Mouse (Mus musculus) hindbrain, embryonic 14.5 days (tissue): ENCODE results near the gene Hand1. TPM values are rescaled to one million over a fixed set of nuclear protein-coding genes. Genes with fewer than 3 reads are reported as not detected.
"Not testable (repeated sequence)": the region's sequence is repeated elsewhere in the genome, so short reads cannot be mapped to it uniquely, and the experiment has no call there.

ENCODE experiments used
- ATAC-seq: fragments of 200-750 bp; cut with Nextera tagmentation; 2 replicates; pipeline ENCODE4 v1.8.0; 2017; ENCODE audit warnings: moderate number of reproducible peaks, mild to moderate bottlenecking, moderate TSS enrichment, moderate library complexity; ENCODE audit not compliant: low FRiP score
- DNase-seq: peaks from one replicate; pipeline ENCODE4 v3.0.0-alpha.2; 2015; ENCODE audit warnings: low spot score
- H3K27ac ChIP-seq: fragments of 300-500 bp; sonication (generic); 2 replicates; pipeline ENCODE4 v1.5.1; 2014; ENCODE audit warnings: mild to moderate bottlenecking, moderate library complexity
- H3K27me3 ChIP-seq: fragments of 300-500 bp; sonication (generic); 2 replicates; pipeline ENCODE4 v1.6.1; 2014; ENCODE audit warnings: mild to moderate bottlenecking, low read length, mixed read lengths; ENCODE audit not compliant: control insufficient read depth, insufficient read depth
- H3K36me3 ChIP-seq: fragments of 300-500 bp; sonication (generic); replicated peaks from 2 replicates; pipeline ENCODE4 v1.6.1; 2014; ENCODE audit not compliant: control insufficient read depth, insufficient read depth
- H3K4me1 ChIP-seq: fragments of 300-500 bp; sonication (generic); replicated peaks from 2 replicates; pipeline ENCODE4 v1.6.1; 2014; ENCODE audit warnings: antibody characterized with exemption, low read length, mixed read lengths; ENCODE audit not compliant: control insufficient read depth, insufficient read depth
- H3K4me2 ChIP-seq: fragments of 300-500 bp; sonication (generic); replicated peaks from 2 replicates; pipeline ENCODE4 v1.6.1; 2014; ENCODE audit warnings: mild to moderate bottlenecking, moderate library complexity
- H3K4me3 ChIP-seq: fragments of 300-500 bp; sonication (generic); replicated peaks from 2 replicates; pipeline ENCODE4 v1.5.1; 2014; ENCODE audit warnings: mild to moderate bottlenecking, low read length
- H3K9ac ChIP-seq: fragments of 300-500 bp; sonication (generic); 2 replicates; pipeline ENCODE4 v1.6.1; 2014
- H3K9me3 ChIP-seq: fragments of 300-500 bp; sonication (generic); 2 replicates; pipeline ENCODE4 v1.6.1; 2016; ENCODE audit warnings: low read length; ENCODE audit not compliant: control insufficient read depth
- WGBS: fragments of 180-500 bp; shearing (Covaris S2); extraction: QIAGEN DNeasy Blood & Tissue Kit; methylation state at CpG from one replicate; pipeline ENCODE4 v1.1.7; 2014; 5-methylcytosine and 5-hydroxymethylcytosine counted together
- polyA plus RNA-seq: library from polyadenylated mRNA; unstranded; fragments of >200 nt; fragmentation: Nextera tagmentation; extraction: Ambion mirVana; gene quantifications from 2 replicates; pipeline ENCODE4 v1.2.1, GENCODE M21; 2014

Gene Hand1
- polyA plus RNA-seq, 1 experiment from 2014 or later = not detected

DNA sequence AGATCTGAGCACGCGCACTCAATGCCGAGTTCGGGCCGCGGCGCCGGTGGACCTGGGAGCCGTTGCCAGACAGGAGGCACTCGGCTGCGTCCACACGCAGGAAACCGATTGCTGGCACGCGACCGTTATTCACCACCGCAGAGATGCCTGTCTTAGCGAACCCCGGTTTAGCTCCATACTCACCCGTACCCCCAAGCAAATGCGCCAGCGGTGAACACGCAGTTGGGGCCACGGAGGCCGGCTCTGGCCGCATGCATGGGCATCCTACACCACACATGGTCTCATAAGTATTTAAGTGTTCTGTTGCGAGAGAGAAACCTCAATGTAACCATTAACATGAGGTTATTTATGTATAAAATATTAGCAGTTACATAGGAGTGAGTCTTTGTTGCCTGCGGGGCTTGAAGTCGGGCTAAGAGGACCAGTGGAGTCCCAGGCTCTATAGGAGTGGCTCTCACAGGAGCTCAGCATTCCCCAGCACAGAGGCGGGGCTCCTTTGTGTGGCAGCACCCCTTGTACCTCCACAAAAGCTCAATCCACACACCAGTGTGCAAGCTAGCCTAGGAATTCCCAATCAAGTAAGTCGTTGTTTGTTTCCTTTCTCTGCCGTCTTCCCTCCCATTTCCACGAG is 4.6 kb downstream of the Hand1 start:
- peak overlapping the region; percentile 31 for H3K4me2 ChIP-seq
- peaks cover 89% of the 10 kb centered on the region for H3K27me3 ChIP-seq
- no peaks in the 10 kb centered on the region for H3K36me3 ChIP-seq
- no peaks in the 10 kb centered on the region for H3K9me3 ChIP-seq
- H3K27ac ChIP-seq = no peak overlapping the region
- peak overlapping the region; percentile 19 for H3K4me3 ChIP-seq
- 0 out of 2 replicates have a peak, but pooled peaks cover 6% of the 10 kb centered on the region for H3K4me1 ChIP-seq
- no peak for ATAC-seq
- peak; percentile 35 for DNase-seq
- WGBS = under 1% methylated on average over 33 of the region's 33 CpGs
- H3K9ac ChIP-seq = no peak overlapping the region

DNA sequence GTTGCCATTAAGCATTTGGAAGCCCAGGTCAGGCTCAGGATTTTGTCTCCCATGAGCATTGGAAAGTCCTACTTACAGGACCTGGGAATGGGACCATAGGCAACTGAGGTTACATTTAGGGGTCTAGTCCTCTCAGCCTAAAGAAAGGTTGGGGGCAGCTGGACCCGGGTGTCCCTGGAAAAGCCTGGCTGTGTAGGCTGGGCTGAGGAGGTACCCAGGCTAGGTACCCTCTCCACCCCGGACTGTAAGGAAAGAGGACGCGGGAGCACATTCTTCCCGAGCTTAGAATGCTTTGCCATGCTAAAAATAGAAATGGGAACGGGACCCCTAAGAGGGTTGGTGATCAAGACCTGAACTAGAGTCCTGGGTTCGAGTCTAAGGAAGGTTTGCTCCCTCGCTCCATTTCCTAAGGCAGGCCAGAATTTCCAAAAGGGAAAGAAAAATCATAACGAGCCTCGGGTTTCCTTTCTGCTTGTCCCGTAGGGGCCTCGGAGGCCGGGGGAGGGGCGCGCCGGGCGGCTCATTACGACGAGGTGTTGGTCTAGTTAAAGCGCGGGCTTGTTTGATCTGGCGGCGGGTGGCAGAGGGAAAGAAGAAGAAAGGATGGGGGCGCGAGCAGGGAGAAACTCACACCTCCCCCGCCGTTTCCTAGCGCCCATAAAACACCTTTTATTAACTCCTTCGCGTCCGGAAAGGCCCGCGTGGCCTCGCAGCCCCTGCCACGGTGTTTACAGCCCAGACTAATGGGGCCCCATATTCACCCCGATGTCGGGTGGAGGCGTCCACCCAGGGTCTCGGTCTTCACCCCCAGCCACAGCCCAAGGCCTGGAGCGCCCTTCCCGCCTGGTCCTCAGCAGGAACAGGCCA is 5.3 kb downstream of the Hand1 start:
- ATAC-seq (no peak), DNase-seq (no peak)
- H3K4me2 ChIP-seq = peak overlapping the region; percentile 31
- H3K9ac ChIP-seq = no peak overlapping the region
- no peak overlapping the region for H3K27ac ChIP-seq
- no peaks in the 10 kb centered on the region for H3K9me3 ChIP-seq
- H3K4me1 ChIP-seq = 0 out of 2 replicates have a peak, but pooled peaks cover 6% of the 10 kb centered on the region
- H3K27me3 ChIP-seq = peaks cover 82% of the 10 kb centered on the region
- peak overlapping the region; percentile 19 for H3K4me3 ChIP-seq
- no peaks in the 10 kb centered on the region for H3K36me3 ChIP-seq
- WGBS = under 1% methylated on average over 41 of the region's 41 CpGs

DNA sequence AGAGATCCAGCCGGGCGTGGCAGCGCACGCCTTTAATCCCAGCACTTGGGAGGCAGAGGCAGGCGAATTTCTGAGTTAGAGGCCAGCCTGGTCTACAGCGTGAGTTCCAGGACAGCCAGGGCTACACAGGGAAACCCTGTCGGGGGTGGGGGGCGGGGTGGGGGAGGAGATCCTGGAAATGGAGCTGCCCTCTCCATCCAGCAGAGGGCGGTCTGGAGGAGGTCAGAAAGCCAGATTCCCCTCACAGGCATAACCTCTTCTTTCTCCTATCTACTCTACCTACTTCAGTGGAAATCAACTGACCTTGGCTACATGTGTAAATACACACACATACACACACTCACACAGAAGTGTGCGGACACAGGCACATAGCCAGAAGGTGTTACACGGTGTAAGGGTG is 7.4 kb downstream of the Hand1 start:
- peaks cover 62% of the 10 kb centered on the region for H3K27me3 ChIP-seq
- H3K4me2 ChIP-seq, ATAC-seq, DNase-seq, H3K27ac ChIP-seq, H3K9ac ChIP-seq, H3K4me3 ChIP-seq, H3K36me3 ChIP-seq, H3K9me3 ChIP-seq, H3K4me1 ChIP-seq: not testable (repeated sequence)
- WGBS = 39% methylated on average over 11 of the region's 11 CpGs

DNA sequence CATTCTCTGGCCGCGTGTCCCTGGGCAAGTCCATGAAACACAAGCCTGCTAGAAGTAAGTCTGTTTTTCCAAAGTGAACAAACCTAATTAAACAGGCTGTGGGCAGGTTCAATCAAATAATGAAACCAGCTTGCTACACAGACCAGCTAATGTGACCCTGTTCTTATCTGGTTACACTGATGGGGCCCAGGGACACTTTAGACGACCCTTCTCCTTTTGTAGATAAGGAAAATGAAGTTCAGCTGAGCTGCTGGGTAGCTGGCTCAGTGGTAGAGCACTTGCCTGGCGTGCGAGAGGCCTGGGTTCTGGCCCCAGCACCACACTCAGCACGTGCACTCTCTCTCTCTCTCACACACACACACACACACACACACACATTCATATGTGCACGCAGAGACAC is 8.9 kb downstream of the Hand1 start:
- Histone ChIP-seq H3K4me1 (0 out of 2 replicates have a peak, but pooled peaks cover 6% of the 10 kb centered on the region), H3K4me2 (no peak overlapping the region), H3K27me3 (peaks cover 47% of the 10 kb centered on the region), H3K36me3 (no peaks in the 10 kb centered on the region), H3K9ac (no peak overlapping the region), H3K27ac (no peak overlapping the region), H3K9me3 (no peaks in the 10 kb centered on the region), H3K4me3 (no peak overlapping the region)
- no peak for ATAC-seq
- no peak for DNase-seq
- 83% methylated on average over 7 of the region's 7 CpGs for WGBS

DNA sequence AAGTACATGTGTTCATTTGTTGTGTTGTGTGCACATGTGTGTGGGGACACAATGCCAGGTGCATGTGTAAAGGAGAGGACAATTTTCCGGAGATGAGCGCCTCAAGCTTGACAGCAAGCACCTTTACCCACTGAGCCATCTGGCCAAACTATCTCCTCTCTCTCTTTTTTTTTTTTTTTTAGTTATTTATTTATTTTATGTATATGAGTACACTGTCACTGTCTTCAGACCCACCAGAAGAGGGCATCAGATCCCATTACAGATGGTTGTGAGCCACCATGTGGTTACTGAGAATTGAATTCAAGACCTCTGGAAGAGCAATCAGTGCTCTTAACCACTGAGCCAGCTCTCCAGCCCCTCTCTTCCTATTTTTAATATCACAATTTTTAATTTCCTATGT is 9.5 kb downstream of the Hand1 start:
- ATAC-seq, H3K9ac ChIP-seq, H3K9me3 ChIP-seq, H3K4me1 ChIP-seq, H3K4me2 ChIP-seq, H3K27ac ChIP-seq, H3K36me3 ChIP-seq, H3K4me3 ChIP-seq, DNase-seq: not testable (repeated sequence)
- peaks cover 42% of the 10 kb centered on the region for H3K27me3 ChIP-seq
- WGBS = 90% methylated on average over 2 of the region's 2 CpGs

DNA sequence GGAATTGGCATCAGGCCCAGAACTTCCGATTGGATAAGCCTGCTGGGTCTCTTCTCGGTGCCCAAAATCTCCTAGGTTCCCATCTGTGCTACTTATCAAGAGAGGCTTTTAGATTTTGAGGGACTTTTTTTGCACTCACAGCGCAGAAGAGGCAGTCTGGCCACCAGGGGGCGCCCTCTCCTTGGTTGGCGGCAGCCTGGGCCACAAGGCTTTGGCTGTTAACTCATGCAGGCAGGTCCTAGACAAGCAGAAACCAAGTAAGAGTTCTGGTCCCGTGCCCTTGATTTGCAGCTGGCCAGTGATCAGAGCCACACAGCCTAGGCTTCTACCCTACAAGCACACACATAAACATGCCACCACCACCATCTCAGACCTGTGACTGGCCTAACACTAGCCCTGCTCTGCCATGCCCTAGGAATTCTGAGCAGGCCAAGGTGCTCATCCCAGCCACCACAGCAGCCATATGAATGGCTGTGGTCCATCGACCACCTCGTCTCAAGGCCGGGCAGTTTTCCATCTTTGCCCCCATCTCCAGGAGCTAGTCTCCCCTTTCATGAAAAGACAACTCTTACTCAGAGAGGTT is 12.5 kb downstream of the Hand1 start:
- ATAC-seq = no peak
- Histone ChIP-seq H3K27me3 (peaks cover 12% of the 10 kb centered on the region), H3K36me3 (no peaks in the 10 kb centered on the region), H3K4me2 (no peak overlapping the region), H3K4me1 (no peaks in the 10 kb centered on the region), H3K4me3 (no peak overlapping the region), H3K27ac (no peak overlapping the region), H3K9ac (no peak overlapping the region), H3K9me3 (no peaks in the 10 kb centered on the region)
- DNase-seq = peak; percentile 79
- WGBS = 34% methylated on average over 9 of the region's 9 CpGs

DNA sequence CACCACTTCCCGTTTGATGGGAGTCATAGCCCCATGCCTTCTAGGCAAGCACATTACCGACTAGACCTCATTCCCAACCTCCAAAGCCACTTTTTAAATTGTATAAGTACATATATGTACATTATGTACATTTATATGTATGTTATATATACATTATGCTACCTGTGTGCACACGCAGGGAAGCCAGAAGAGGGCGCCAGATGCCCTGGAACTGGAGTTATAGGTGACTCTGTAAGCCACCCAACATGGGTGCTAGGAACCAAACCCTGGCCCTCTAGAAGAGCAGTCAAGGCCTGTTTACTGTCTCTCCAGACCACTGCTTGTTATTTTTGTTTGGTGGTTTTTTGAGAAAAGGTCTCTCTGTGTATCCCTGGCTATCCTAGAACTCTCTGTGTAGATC is 14.4 kb downstream of the Hand1 start:
- Histone ChIP-seq H3K9me3 (no peaks in the 10 kb centered on the region), H3K27ac (no peak overlapping the region), H3K4me3 (no peak overlapping the region), H3K27me3 (no peaks in the 10 kb centered on the region), H3K9ac (no peak overlapping the region), H3K36me3 (0 out of 2 replicates have a peak, but pooled peaks cover under 1% of the 10 kb centered on the region), H3K4me2 (no peak overlapping the region), H3K4me1 (no peaks in the 10 kb centered on the region)
- 88% methylated on average over 4 of the region's 4 CpGs for WGBS
- no peak for ATAC-seq
- no peak for DNase-seq

DNA sequence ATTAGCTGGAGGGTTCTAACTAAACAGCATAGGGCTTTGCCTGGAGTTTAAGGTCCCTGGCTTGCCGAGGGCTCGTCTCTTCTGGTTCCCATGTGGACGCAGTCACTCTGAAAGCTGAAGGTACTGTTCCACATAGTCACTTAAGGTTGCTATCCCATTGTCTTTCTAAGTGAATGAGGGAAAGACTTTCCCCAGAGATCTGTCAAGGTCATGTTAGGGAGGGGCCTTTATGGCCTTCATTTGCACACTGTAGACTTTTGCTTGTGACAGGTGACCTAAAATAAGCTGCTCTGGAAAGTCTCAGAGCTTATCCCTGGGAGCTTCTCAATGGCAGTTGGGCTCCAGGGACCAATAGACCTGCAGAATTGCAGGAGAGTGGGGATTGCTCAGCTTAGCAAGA is 19.0 kb downstream of the Hand1 start:
- no peak for DNase-seq
- H3K27ac ChIP-seq = no peak overlapping the region
- H3K4me3 ChIP-seq = no peak overlapping the region
- H3K4me1 ChIP-seq = no peaks in the 10 kb centered on the region
- no peaks in the 10 kb centered on the region for H3K27me3 ChIP-seq
- 89% methylated on average over 3 of the region's 3 CpGs for WGBS
- no peak overlapping the region for H3K9ac ChIP-seq
- no peak overlapping the region for H3K4me2 ChIP-seq
- no peaks in the 10 kb centered on the region for H3K9me3 ChIP-seq
- no peak for ATAC-seq
- H3K36me3 ChIP-seq = peaks cover 36% of the 10 kb centered on the region

DNA sequence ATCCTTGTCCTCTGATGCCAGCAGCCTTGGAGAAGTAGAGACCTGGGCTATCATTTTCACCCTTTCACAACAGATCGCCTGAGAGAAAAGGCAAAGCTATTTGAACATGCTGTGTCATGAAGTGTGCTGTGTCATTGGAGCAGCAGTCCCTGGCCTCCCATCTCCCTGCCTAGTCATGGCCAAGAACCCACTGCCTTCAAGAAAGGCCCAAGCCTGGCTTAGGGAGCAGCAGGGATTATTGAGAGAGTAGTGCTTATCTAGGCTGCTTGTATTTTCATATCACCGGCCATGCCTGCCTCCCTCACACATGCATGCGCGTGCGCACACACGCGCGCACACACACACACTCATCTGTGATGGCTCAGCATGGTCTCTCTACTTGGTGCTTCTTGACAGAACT is 20.4 kb downstream of the Hand1 start:
- ATAC-seq (no peak), DNase-seq (no peak)
- H3K36me3 ChIP-seq = peaks cover 46% of the 10 kb centered on the region
- H3K27me3 ChIP-seq = no peaks in the 10 kb centered on the region
- 98% methylated on average over 8 of the region's 8 CpGs for WGBS
- no peaks in the 10 kb centered on the region for H3K4me1 ChIP-seq
- no peak overlapping the region for H3K4me3 ChIP-seq
- H3K9ac ChIP-seq = no peak overlapping the region
- no peak overlapping the region for H3K27ac ChIP-seq
- no peak overlapping the region for H3K4me2 ChIP-seq
- no peaks in the 10 kb centered on the region for H3K9me3 ChIP-seq
